Mouse (Mus musculus): Measurements from ENCODE around the gene Coq8b.

- TF ChIP-seq MAFK (IDR thresholded peaks at IDR 0.05; ENCODE audit: insufficient read depth, low read depth, low read length) (no peak), HCFC1 (IDR thresholded peaks at IDR 0.05; ENCODE audit: borderline replicate concordance, insufficient read depth, low read length) (no peak)
These were observed 47.9 kb upstream of the Coq8b start for GRCm38 (mm10) chr7:27184964-27185363.

Measured in ES-E14 (cell line).